Mouse (Mus musculus) liver, embryonic 16.5 days (tissue): ENCODE data around the gene Itga9. TPM values are rescaled to one million over a fixed set of nuclear protein-coding genes. Genes with fewer than 3 reads are reported as not detected.

Experiments used
- ATAC-seq: fragments of 200-750 bp; cut with Nextera tagmentation; 2 replicates; pipeline ENCODE4 v1.8.0; 2017; ENCODE audit warnings: low read depth, mild to moderate bottlenecking, moderate number of reproducible peaks, moderate library complexity
- H3K27ac ChIP-seq: fragments of 300-500 bp; sonication (generic); 2 replicates; pipeline ENCODE4 v1.5.1; 2014; ENCODE audit warnings: mild to moderate bottlenecking, low read length
- H3K27me3 ChIP-seq: fragments of 300-500 bp; sonication (generic); 2 replicates; pipeline ENCODE4 v1.6.1; 2014; ENCODE audit warnings: low read depth, low read length, mixed read lengths; ENCODE audit not compliant: control insufficient read depth, insufficient read depth
- H3K36me3 ChIP-seq: fragments of 300-500 bp; sonication (generic); 2 replicates; pipeline ENCODE4 v1.6.1; 2014; ENCODE audit warnings: mild to moderate bottlenecking; ENCODE audit not compliant: control insufficient read depth, insufficient read depth
- H3K4me1 ChIP-seq: fragments of 300-500 bp; sonication (generic); 2 replicates; pipeline ENCODE4 v1.6.1; 2014; ENCODE audit warnings: low read depth, low read length, mixed read lengths; ENCODE audit not compliant: control insufficient read depth
- H3K4me2 ChIP-seq: fragments of 300-500 bp; sonication (generic); 2 replicates; pipeline ENCODE4 v1.6.1; 2014; ENCODE audit warnings: low read depth, low read length, mixed read lengths
- H3K4me3 ChIP-seq: fragments of 300-500 bp; sonication (generic); 2 replicates; pipeline ENCODE4 v1.5.1; 2014; ENCODE audit warnings: low read depth, mild to moderate bottlenecking, low read length
- H3K9ac ChIP-seq: fragments of 300-500 bp; sonication (generic); 2 replicates; pipeline ENCODE4 v1.6.1; 2014; ENCODE audit warnings: low read depth, low read length
- H3K9me3 ChIP-seq: fragments of 300-500 bp; sonication (generic); replicated peaks from 2 replicates; pipeline ENCODE4 v1.6.1; 2016; ENCODE audit warnings: low read length; ENCODE audit not compliant: control insufficient read depth
- WGBS: fragments of 180-500 bp; shearing (Covaris S2); extraction: QIAGEN DNeasy Blood & Tissue Kit; methylation state at CpG from one replicate; pipeline ENCODE4 v1.1.7; 2014; ENCODE audit not compliant: insufficient replicate concordance; 5-methylcytosine and 5-hydroxymethylcytosine counted together
- polyA plus RNA-seq: library from polyadenylated mRNA; unstranded; fragments of >200 nt; fragmentation: Nextera tagmentation; extraction: Ambion mirVana; gene quantifications from 2 replicates; pipeline ENCODE4 v1.2.1, GENCODE M21; 2015

Itga9 gene
- polyA plus RNA-seq, 1 experiment from 2014 or later: 1.4 TPM

DNA sequence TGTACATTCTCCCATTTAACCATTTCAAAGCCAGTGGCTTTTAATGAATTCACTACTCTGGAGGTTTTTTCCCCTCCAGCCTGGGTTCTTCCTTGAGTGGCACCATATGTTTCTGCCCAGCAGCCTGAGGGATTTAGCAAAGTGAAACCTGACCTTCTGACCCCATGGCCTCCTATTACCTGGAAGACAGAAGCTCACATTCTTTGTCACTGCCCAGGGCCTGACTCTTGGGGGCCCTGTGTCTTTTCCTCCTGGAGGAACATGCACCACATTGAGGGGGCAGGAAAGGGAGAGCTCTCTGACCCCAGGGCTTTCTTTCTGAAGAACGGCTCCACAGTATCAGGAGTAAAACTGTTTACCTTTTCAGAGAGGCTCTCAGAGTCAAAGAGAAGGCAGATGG lies 46.9 kb downstream of the Itga9 start:
- no peak overlapping the region for H3K27ac ChIP-seq

DNA sequence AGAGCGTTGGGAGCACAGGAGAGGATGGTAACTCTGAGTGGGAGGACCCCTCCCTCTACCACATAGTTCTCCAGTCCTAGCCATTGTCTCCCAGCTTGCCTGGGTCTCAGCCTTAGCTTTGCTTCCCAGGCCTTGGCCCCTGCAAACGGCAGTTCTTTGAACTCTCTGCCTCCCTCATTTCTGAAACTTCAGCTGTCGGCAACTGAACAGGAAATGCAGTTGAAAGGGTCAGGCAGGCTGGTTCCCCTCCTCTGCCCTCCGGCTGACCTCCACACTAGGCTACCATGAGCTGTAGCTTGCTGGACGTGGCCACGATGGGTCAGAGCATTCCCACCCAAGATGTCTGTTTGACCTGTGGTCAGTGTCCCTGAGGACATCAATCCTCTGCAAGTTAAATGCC lies 48.5 kb downstream of the Itga9 start:
- Histone ChIP-seq H3K4me1 (no peaks in the 10 kb centered on the region; the same call in 1 of the 2 replicates), H3K27ac (no peak overlapping the region)
- no peak for ATAC-seq

More for the DNA sequence above, 46.9 kb downstream of the Itga9 start:
- ATAC-seq: no peak
- H3K27me3 ChIP-seq: no peaks in the 10 kb centered on the region
- 71% methylated on average over 1 of the region's 1 CpGs for WGBS
- no peaks in the 10 kb centered on the region for H3K4me1 ChIP-seq
- H3K4me3 ChIP-seq: no peak overlapping the region
- no peaks in the 10 kb centered on the region for H3K9me3 ChIP-seq
- no peak overlapping the region for H3K9ac ChIP-seq
- H3K36me3 ChIP-seq: no peaks in the 10 kb centered on the region
- H3K4me2 ChIP-seq: no peak overlapping the region

DNA sequence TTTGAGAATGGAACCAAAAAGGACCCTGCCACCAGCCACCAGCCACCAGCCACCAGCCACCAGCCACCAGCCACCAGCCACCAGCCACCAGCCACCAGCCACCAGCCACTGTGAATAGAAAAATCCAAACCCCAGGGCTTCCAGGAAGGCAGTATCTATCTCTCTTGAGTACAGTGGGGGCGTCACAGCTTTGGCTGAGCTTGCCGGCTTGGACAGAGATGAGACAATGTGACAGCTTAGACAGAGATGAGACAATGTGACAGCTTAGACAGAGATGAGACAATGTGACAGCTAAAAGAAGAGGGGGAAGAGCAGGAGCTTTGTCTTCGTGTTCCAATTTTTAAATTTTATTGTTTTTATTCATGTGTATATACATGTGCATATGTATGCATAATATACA lies 49.2 kb downstream of the Itga9 start:
- Histone ChIP-seq H3K4me2 (no peak overlapping the region), H3K4me3 (no peak overlapping the region), H3K9ac (no peak overlapping the region), H3K27me3 (no peaks in the 10 kb centered on the region), H3K9me3 (no peaks in the 10 kb centered on the region), H3K36me3 (no peaks in the 10 kb centered on the region), H3K4me1 (no peaks in the 10 kb centered on the region; the same call in 1 of the 2 replicates), H3K27ac (no peak overlapping the region)
- WGBS: 67% methylated on average over 3 of the region's 3 CpGs
- ATAC-seq: no peak

More for the DNA sequence above, 48.5 kb downstream of the Itga9 start:
- no peak overlapping the region for H3K4me3 ChIP-seq
- no peaks in the 10 kb centered on the region for H3K27me3 ChIP-seq
- H3K9me3 ChIP-seq: no peaks in the 10 kb centered on the region
- H3K4me2 ChIP-seq: no peak overlapping the region
- 25% methylated on average over 6 of the region's 6 CpGs for WGBS
- H3K36me3 ChIP-seq: no peaks in the 10 kb centered on the region
- H3K9ac ChIP-seq: no peak overlapping the region

DNA sequence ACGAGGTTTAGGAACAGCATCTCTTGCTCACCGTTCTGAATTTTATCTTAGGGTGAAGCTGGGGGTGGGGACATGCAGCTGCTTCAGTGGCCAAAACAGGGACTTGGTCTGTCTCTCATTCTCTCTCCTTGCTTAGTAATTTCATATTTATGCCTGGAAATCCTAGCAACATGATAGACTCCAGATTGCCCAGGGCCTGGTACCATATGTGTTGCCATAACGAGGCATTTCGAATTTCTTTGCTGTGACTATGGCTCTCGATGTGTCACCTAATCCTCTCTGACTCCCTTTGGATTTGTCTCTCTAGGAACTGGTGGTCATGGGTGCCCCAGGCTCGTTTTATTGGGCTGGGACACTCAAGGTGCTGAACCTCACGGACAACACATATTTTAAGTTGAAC lies 51.7 kb downstream of the Itga9 start:
- WGBS: 58% methylated on average over 7 of the region's 7 CpGs

DNA sequence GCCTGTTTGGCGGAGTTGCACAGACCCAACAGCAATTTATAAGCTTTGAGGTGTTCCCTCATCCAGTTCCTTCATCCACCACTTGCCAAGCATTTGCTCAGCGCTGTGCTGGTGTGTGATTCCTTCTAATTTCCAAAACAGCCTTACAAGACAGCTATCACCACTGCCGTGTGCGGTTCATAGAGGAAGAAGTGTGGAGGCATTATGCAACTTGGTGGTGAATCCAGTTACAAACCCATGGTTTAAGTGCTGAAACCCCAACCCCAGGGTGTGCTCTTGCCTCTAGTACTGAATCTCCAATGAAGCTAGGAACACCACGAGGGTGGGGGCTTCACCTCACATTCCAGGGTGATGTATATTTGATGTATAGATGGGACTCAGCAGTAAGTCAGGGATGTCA lies 53.3 kb downstream of the Itga9 start:
- Histone ChIP-seq H3K27me3 (no peaks in the 10 kb centered on the region), H3K27ac (no peak overlapping the region)
- WGBS: 51% methylated on average over 5 of the region's 5 CpGs

More for the DNA sequence above, 51.7 kb downstream of the Itga9 start:
- no peak for ATAC-seq
- no peak overlapping the region for H3K4me2 ChIP-seq
- H3K4me3 ChIP-seq: no peak overlapping the region
- no peak overlapping the region for H3K27ac ChIP-seq
- no peaks in the 10 kb centered on the region for H3K27me3 ChIP-seq
- H3K9ac ChIP-seq: no peak overlapping the region
- H3K9me3 ChIP-seq: no peaks in the 10 kb centered on the region
- H3K36me3 ChIP-seq: no peaks in the 10 kb centered on the region
- H3K4me1 ChIP-seq: no peaks in the 10 kb centered on the region; the same call in 1 of the 2 replicates

DNA sequence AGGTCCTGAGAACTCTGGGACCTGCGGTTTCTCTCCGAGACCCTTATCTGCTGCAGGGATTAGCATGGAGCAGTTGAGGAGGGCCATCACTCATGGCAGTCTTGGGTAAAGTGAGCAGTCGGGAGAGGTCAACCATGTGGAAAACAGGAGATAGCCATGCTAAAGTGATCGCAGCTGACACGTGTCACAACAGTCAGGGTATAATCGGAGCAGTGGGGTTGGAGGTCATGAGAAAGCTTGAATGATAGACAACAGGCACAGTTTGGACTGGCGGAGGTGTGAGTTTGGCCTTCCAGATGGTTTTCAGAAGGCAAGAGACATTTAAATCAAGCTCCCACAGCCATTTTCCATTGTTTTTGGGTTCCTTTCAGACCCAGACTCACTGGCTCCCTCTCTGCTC lies 53.8 kb downstream of the Itga9 start:
- Histone ChIP-seq H3K27ac (no peak overlapping the region), H3K9ac (no peak overlapping the region), H3K4me2 (no peak overlapping the region), H3K4me3 (no peak overlapping the region), H3K4me1 (no peaks in the 10 kb centered on the region; the same call in 1 of the 2 replicates), H3K9me3 (no peaks in the 10 kb centered on the region), H3K36me3 (no peaks in the 10 kb centered on the region), H3K27me3 (no peaks in the 10 kb centered on the region)
- no peak for ATAC-seq
- 69% methylated on average over 7 of the region's 7 CpGs for WGBS

More for the DNA sequence above, 53.3 kb downstream of the Itga9 start:
- Histone ChIP-seq H3K9ac (no peak overlapping the region), H3K9me3 (no peaks in the 10 kb centered on the region), H3K4me2 (no peak overlapping the region), H3K4me1 (no peaks in the 10 kb centered on the region; the same call in 1 of the 2 replicates), H3K4me3 (no peak overlapping the region), H3K36me3 (no peaks in the 10 kb centered on the region)
- ATAC-seq: no peak

DNA sequence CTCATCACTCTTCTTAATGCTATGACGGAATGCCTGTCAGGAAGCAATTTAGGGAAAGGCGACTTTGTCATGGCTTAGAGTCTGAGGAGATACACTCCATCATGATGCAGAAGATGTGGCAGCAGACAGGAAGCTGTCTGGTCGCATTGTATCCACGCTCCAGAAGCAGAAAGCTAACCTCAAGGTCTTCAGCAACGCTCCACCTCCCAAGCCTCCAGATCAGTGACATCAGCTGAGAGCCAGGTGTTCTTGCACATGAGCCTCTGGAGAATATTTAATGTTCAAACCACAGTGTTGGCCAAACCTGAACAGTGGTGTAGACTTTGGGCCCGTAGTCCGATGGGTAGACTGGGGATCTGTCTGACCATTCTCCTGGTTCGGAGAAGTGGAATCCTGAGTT lies 55.5 kb downstream of the Itga9 start:
- Histone ChIP-seq H3K4me2 (no peak overlapping the region), H3K4me3 (no peak overlapping the region), H3K36me3 (no peaks in the 10 kb centered on the region), H3K27me3 (no peaks in the 10 kb centered on the region), H3K9ac (no peak overlapping the region), H3K9me3 (no peaks in the 10 kb centered on the region), H3K27ac (no peak overlapping the region), H3K4me1 (no peaks in the 10 kb centered on the region; the same call in 1 of the 2 replicates)
- no peak for ATAC-seq
- WGBS: 68% methylated on average over 8 of the region's 8 CpGs

DNA sequence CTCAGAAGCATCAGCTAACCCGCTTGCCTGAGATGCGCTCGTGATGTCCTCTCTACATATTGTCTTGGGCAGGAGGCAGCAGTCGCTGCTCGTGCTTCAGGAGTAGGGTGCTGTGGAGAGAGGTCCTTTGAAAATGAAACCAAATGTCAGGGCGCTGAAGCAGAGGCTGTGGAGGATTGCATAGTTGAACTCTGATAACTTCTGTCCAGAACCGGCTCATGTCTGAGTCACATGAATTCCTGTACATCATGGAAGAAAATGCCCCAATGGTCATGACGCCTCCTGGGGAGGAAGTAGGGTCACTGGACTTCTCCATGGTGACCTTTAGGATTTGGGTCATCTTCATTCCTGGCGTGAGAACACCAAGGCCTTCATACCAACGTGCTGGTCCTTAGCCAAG lies 56.0 kb downstream of the Itga9 start:
- peak; percentile 49 for ATAC-seq

DNA sequence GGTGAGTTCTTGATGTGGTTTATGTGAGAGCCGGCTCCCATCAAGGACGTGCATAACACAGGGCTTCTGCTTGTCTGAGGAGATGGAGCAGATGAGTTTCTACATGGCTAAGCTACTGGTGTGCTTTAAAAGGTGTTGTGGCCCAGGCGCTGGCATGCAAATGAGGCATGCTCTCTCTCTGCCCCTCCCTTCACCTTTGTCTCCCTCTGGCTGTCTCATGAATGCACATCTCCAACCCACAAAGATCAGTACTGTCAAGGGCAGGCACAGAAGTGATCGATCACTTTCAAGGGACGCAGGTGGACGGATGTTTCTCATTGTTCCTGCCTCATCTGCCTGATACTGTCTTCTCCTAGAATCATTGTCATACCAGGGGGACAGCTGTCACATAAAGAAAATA lies 57.4 kb downstream of the Itga9 start:
- 61% methylated on average over 6 of the region's 6 CpGs for WGBS
- no peak overlapping the region for H3K27ac ChIP-seq

More for the DNA sequence above, 56.0 kb downstream of the Itga9 start:
- no peak overlapping the region for H3K27ac ChIP-seq
- no peak overlapping the region for H3K4me3 ChIP-seq
- H3K27me3 ChIP-seq: no peaks in the 10 kb centered on the region
- H3K4me2 ChIP-seq: no peak overlapping the region
- 67% methylated on average over 10 of the region's 10 CpGs for WGBS
- no peaks in the 10 kb centered on the region for H3K9me3 ChIP-seq
- no peaks in the 10 kb centered on the region for H3K36me3 ChIP-seq
- no peak overlapping the region for H3K9ac ChIP-seq
- H3K4me1 ChIP-seq: no peaks in the 10 kb centered on the region; the same call in 1 of the 2 replicates

More for the DNA sequence above, 57.4 kb downstream of the Itga9 start:
- Histone ChIP-seq H3K9me3 (no peaks in the 10 kb centered on the region), H3K4me2 (no peak overlapping the region), H3K4me3 (no peak overlapping the region), H3K36me3 (no peaks in the 10 kb centered on the region), H3K9ac (no peak overlapping the region), H3K27me3 (no peaks in the 10 kb centered on the region), H3K4me1 (no peaks in the 10 kb centered on the region; the same call in 1 of the 2 replicates)
- no peak for ATAC-seq
